Mouse (Mus musculus): ENCODE data around the gene Rapgefl1.

DNA sequence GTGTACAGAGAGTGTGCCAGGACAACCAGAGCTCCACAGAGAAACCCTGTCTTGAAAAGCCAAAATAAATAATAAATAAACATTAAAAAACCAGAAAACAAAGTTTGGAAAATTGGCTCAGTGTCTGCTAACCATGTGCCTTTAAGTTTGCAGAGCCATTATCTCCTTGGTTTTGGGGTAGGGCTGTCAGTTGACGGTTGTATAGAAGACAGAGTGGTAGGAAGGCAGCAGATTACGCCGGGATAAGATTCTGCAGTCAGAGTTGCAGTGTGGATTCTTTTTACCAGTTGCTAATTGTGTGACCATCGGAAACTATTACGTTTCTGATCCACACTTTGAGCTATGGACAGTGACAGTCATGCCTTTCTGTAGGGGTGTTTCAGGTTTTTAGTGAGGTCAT is 53.4 kb downstream of the Rapgefl1 start:
- TF ChIP-seq ZNF384 (IDR thresholded peaks at IDR 0.05; ENCODE audit: low read depth, low read length) (no peak), CTCF (IDR thresholded peaks at IDR 0.05 in 2 of 3, conservative IDR thresholded peaks at IDR 0.05 in 1 of 3; ENCODE audit: control insufficient read depth in 1 of 3, insufficient read depth in 1 of 3, low read depth in 2 of 3, low read length in 3 of 3, poor library complexity in 1 of 3, severe bottlenecking in 1 of 3) (no peak), POLR2A (IDR thresholded peaks at IDR 0.05; ENCODE audit: control insufficient read depth in 1 of 2, insufficient read depth in 1 of 2, low read depth in 1 of 2, low read length in 2 of 2, poor library complexity in 1 of 2) (no peak), TAL1 (IDR thresholded peaks at IDR 0.05; ENCODE audit: low read length) (no peak)

Measured in MEL (cell line).